In genomic region chr13:29537906-29538305, GRCm38 (mm10) we compare ENCODE assay signal across 17 mouse cellular contexts.
A peak's percentile ranks its signal among the peaks of the same experiment; 100 is the strongest.
DNase-seq lines count a peak whose midpoint lies in the region; ATAC-seq and TF ChIP-seq lines count a peak whose summit lies in the region.
"Had no signal": no experiment of that assay in that cellular context is flagged by ENCODE, and none has a peak within 500 bp of the region (broad histone marks: within the 10 kb centered on the region; RNA-seq: fewer than 3 reads in every experiment).

No protein-coding gene starts in this region.

- no peaks in the 10 kb centered on the region for H3K9me3 ChIP-seq in forebrain, embryonic 16.5 days (ENCODE audit: control insufficient read depth, low read length)
- no peaks in the 10 kb centered on the region for H3K9me3 ChIP-seq in forebrain, embryonic 12.5 days
- H3K9me3 ChIP-seq in midbrain, postnatal 0 days (ENCODE audit: low read length) = no peaks in the 10 kb centered on the region
- no peaks in the 10 kb centered on the region for H3K9me3 ChIP-seq in midbrain, embryonic 11.5 days (ENCODE audit: control insufficient read depth, low read length)
- no peaks in the 10 kb centered on the region for H3K9me3 ChIP-seq in heart, embryonic 11.5 days (replicated peaks; ENCODE audit: control insufficient read depth, low read length)
- H3K9me3 ChIP-seq: heart, embryonic 13.5 days; hindbrain, embryonic 15.5 days; limb, embryonic 12.5 days; midbrain, embryonic 15.5 days had no signal

- no peaks in the 10 kb centered on the region for H3K36me3 ChIP-seq in forebrain, embryonic 16.5 days (ENCODE audit: control insufficient read depth, insufficient read depth)
- no peaks in the 10 kb centered on the region for H3K36me3 ChIP-seq in forebrain, embryonic 12.5 days (replicated peaks)
- H3K36me3 ChIP-seq in midbrain, postnatal 0 days (ENCODE audit: insufficient read depth, low read length) = no peaks in the 10 kb centered on the region
- no peaks in the 10 kb centered on the region for H3K36me3 ChIP-seq in midbrain, embryonic 11.5 days (ENCODE audit: control insufficient read depth, insufficient read depth, low read length)
- H3K36me3 ChIP-seq in heart, embryonic 11.5 days (ENCODE audit: control insufficient read depth, insufficient read depth, low read length) = no peaks in the 10 kb centered on the region
- H3K36me3 ChIP-seq: hindbrain, embryonic 15.5 days; limb, embryonic 12.5 days; midbrain, embryonic 15.5 days had no signal

- H3K27ac ChIP-seq in forebrain, embryonic 16.5 days (ENCODE audit: low read length) = peak overlapping the region; percentile 38
- no peak overlapping the region for H3K27ac ChIP-seq in forebrain, embryonic 12.5 days
- no peak overlapping the region for H3K27ac ChIP-seq in midbrain, postnatal 0 days (ENCODE audit: low read depth, low read length)
- H3K27ac ChIP-seq in midbrain, embryonic 11.5 days (ENCODE audit: low read depth, low read length) = no peak overlapping the region
- H3K27ac ChIP-seq in heart, embryonic 11.5 days (ENCODE audit: low read depth, low read length) = no peak overlapping the region
- H3K27ac ChIP-seq: heart, embryonic 13.5 days; hindbrain, embryonic 15.5 days; limb, embryonic 12.5 days; macrophage; midbrain, embryonic 15.5 days had no signal

- peak; percentile 70 for DNase-seq in midbrain, postnatal 0 days (ENCODE audit: low spot score)
- no peak for DNase-seq in midbrain, embryonic 11.5 days (ENCODE audit: low spot score, missing footprints)
- peak; percentile 85 to 87 for DNase-seq in cerebellum, postnatal 10 days
- DNase-seq in retina, postnatal 7 days (ENCODE audit: low read depth, low spot score) = peak; percentile 9
- no peak for DNase-seq in adrenal gland, postnatal 25 days
- DNase-seq: adrenal gland, adult 2 months; embryo, embryonic 11 days; gastrocnemius, postnatal 36 days; kidney, adult 8-10 months had no signal

- no peak for ATAC-seq in forebrain, embryonic 16.5 days
- ATAC-seq in forebrain, embryonic 12.5 days (ENCODE audit: low FRiP score) = no peak
- ATAC-seq in midbrain, postnatal 0 days (ENCODE audit: low FRiP score) = no peak; the same call in 1 of the 2 replicates
- ATAC-seq in midbrain, embryonic 11.5 days (ENCODE audit: low FRiP score) = no peak
- ATAC-seq in heart, embryonic 11.5 days (replicated peaks; ENCODE audit: insufficient number of reproducible peaks, low FRiP score, low TSS enrichment) = no peak
- ATAC-seq: midbrain, embryonic 15.5 days had no signal

- H3K9ac ChIP-seq in forebrain, embryonic 16.5 days (replicated peaks; ENCODE audit: low read depth, low read length) = no peak overlapping the region
- H3K9ac ChIP-seq in forebrain, embryonic 12.5 days = no peak overlapping the region
- no peak overlapping the region for H3K9ac ChIP-seq in midbrain, postnatal 0 days (replicated peaks; ENCODE audit: low read length, poor library complexity, severe bottlenecking)
- H3K9ac ChIP-seq in midbrain, embryonic 11.5 days (ENCODE audit: low read length) = no peak overlapping the region
- H3K9ac ChIP-seq in heart, embryonic 11.5 days (ENCODE audit: low read depth, low read length) = no peak overlapping the region
- H3K9ac ChIP-seq: heart, embryonic 13.5 days; hindbrain, embryonic 15.5 days; limb, embryonic 12.5 days; midbrain, embryonic 15.5 days had no signal

- 32% methylated on average over 1 of the region's 1 CpGs for WGBS in forebrain, embryonic 16.5 days
- WGBS in forebrain, embryonic 12.5 days = 79% methylated on average over 1 of the region's 1 CpGs
- 43% methylated on average over 1 of the region's 1 CpGs for WGBS in midbrain, postnatal 0 days
- 97% methylated on average over 1 of the region's 1 CpGs for WGBS in midbrain, embryonic 11.5 days
- WGBS in heart, embryonic 11.5 days (ENCODE audit: insufficient replicate concordance) = 64% methylated on average over 1 of the region's 1 CpGs

- no peak overlapping the region for H3K4me3 ChIP-seq in forebrain, embryonic 16.5 days (replicated peaks; ENCODE audit: low read length)
- no peak overlapping the region for H3K4me3 ChIP-seq in forebrain, embryonic 12.5 days (replicated peaks)
- H3K4me3 ChIP-seq in midbrain, postnatal 0 days (ENCODE audit: low read depth, low read length) = no peak overlapping the region
- H3K4me3 ChIP-seq in midbrain, embryonic 11.5 days (ENCODE audit: low read depth, low read length) = no peak overlapping the region
- H3K4me3 ChIP-seq in heart, embryonic 11.5 days (ENCODE audit: low read depth, low read length) = no peak overlapping the region
- H3K4me3 ChIP-seq: heart, embryonic 13.5 days; hindbrain, embryonic 15.5 days; limb, embryonic 12.5 days; midbrain, embryonic 15.5 days had no signal

- H3K4me1 ChIP-seq in forebrain, embryonic 16.5 days (replicated peaks; ENCODE audit: control insufficient read depth, insufficient read depth, low read length) = 0 out of 2 replicates have a peak, but pooled peaks cover 2% of the 10 kb centered on the region
- peaks cover 3% of the 10 kb centered on the region for H3K4me1 ChIP-seq in forebrain, embryonic 12.5 days
- no peaks in the 10 kb centered on the region for H3K4me1 ChIP-seq in midbrain, postnatal 0 days (ENCODE audit: insufficient read depth, low read length)
- no peaks in the 10 kb centered on the region for H3K4me1 ChIP-seq in midbrain, embryonic 11.5 days (ENCODE audit: control insufficient read depth, insufficient read depth, low read length)
- H3K4me1 ChIP-seq in heart, embryonic 11.5 days (ENCODE audit: control insufficient read depth, insufficient read depth, low read length) = peaks cover 3% of the 10 kb centered on the region
- H3K4me1 ChIP-seq: hindbrain, embryonic 15.5 days; midbrain, embryonic 15.5 days had no signal

- TF ChIP-seq CTCF in midbrain, postnatal 0 days (IDR thresholded peaks at IDR 0.05) = no peak

- no peaks in the 10 kb centered on the region for H3K27me3 ChIP-seq in forebrain, embryonic 16.5 days (replicated peaks; ENCODE audit: control insufficient read depth, insufficient read depth, low read length)
- no peaks in the 10 kb centered on the region for H3K27me3 ChIP-seq in forebrain, embryonic 12.5 days
- H3K27me3 ChIP-seq in midbrain, postnatal 0 days (ENCODE audit: insufficient read depth, low read length) = no peaks in the 10 kb centered on the region
- H3K27me3 ChIP-seq in midbrain, embryonic 11.5 days (ENCODE audit: control insufficient read depth, insufficient read depth, low read length) = no peaks in the 10 kb centered on the region
- no peaks in the 10 kb centered on the region for H3K27me3 ChIP-seq in heart, embryonic 11.5 days (ENCODE audit: control insufficient read depth, insufficient read depth, low read length)
- H3K27me3 ChIP-seq: heart, embryonic 13.5 days; hindbrain, embryonic 15.5 days; limb, embryonic 12.5 days; midbrain, embryonic 15.5 days had no signal

- no peak overlapping the region for H3K4me2 ChIP-seq in forebrain, embryonic 16.5 days (ENCODE audit: low read length)
- H3K4me2 ChIP-seq in forebrain, embryonic 12.5 days = no peak overlapping the region
- H3K4me2 ChIP-seq in midbrain, postnatal 0 days (ENCODE audit: low read depth, low read length, poor library complexity, severe bottlenecking) = no peak overlapping the region
- no peak overlapping the region for H3K4me2 ChIP-seq in midbrain, embryonic 11.5 days
- no peak overlapping the region for H3K4me2 ChIP-seq in heart, embryonic 11.5 days
- H3K4me2 ChIP-seq: heart, embryonic 13.5 days; hindbrain, embryonic 15.5 days; limb, embryonic 12.5 days; midbrain, embryonic 15.5 days had no signal

Comparison
In these comparisons a context has a peak if more than half of its experiments do, and no peak if none do; other contexts are left out.
1. DNase-seq: peak in midbrain, postnatal 0 days (single experiment), cerebellum, postnatal 10 days (2 of 2) and retina, postnatal 7 days (single experiment); none in midbrain, embryonic 11.5 days (single experiment) and adrenal gland, postnatal 25 days (single experiment).